Mouse (Mus musculus): ENCODE measurements around the gene Hoxb9. TPM values are rescaled to one million over a fixed set of nuclear protein-coding genes. Genes with fewer than 3 reads are reported as not detected.

Hoxb9 gene
- total and polyA plus RNA-seq, 2 experiments from 2014 or later = not detected

DNA sequence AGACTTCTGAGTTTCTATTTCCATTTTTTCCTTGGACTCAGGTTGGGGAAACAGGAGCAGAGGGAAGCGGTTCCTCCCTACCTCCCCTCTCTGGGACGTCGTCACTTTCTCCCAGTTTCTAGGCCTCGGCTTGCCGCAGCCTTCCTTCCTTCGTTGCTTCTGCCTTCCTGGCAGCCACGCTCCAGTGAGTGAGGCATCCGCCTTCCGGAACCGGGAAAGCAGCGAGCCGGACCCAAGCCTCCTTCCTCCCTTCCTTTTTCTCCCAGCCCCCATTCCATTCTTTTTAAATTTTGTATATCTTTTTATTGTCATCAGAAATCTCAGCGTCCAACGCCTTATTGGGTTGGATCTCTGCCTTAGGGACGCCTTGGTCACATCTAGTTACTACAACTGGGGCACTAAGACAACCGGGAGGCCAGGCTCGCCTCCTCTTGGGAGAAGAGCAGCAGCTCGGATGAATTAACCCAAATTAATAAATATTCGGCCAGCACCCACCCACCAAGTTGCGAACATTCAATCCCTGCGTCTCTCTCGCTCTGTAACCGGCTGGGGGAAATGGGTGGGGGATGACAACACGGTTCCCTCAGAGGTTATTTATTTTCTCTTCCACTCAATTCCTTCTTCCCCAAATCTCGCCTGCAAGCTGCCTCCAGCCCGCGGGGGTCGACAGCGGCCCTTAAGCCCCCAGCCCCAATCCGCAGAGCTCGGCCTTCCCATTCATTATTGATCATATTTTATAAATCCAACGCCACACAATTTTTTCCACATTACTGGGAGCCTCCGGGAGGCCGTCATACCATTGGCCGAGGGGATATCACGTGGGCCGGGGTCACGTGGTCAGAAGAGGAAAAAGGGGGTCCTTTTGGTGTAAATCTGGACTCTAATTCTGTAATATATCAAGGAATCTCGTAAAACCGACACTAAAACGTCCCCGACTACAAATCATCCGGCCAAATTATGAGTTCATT, 14.8 kb downstream of the Hoxb9 start, which contains the start of gene Hoxb7:
Gene Hoxb7 (plus strand): TSS at position 853 of the 968 bp plus-strand sequence.
- H3K9ac ChIP-seq (replicated peaks; ENCODE audit: low read length, poor library complexity, severe bottlenecking) = no peak within 1 kb of the TSS
- H3K36me3 ChIP-seq (ENCODE audit: insufficient read depth, low read length) = no peaks in the 10 kb centered on the region
- peak within 1 kb of the TSS; percentile 9; the same call in 1 of the 2 replicates for H3K4me3 ChIP-seq (ENCODE audit: low read depth, low read length)
- DNase-seq (ENCODE audit: low spot score) (no peak), ATAC-seq (ENCODE audit: low FRiP score) (no peak)
- H3K4me2 ChIP-seq (ENCODE audit: low read depth, low read length, poor library complexity, severe bottlenecking) = no peak within 1 kb of the TSS
- peaks cover 81% of the 10 kb centered on the region for H3K27me3 ChIP-seq (ENCODE audit: insufficient read depth, low read length)
- no peaks in the 10 kb centered on the region for H3K4me1 ChIP-seq (ENCODE audit: insufficient read depth, low read length)
- TF ChIP-seq CTCF (IDR thresholded peaks at IDR 0.05) = no peak
- H3K27ac ChIP-seq (ENCODE audit: low read depth, low read length) = no peak within 1 kb of the TSS
- H3K9me3 ChIP-seq (ENCODE audit: low read length) = no peaks in the 10 kb centered on the region
- WGBS = 2% methylated on average over 43 of the region's 43 CpGs

- no peak overlapping the region for H3K4me2 ChIP-seq (ENCODE audit: low read depth, low read length, poor library complexity, severe bottlenecking)
- H3K4me3 ChIP-seq (ENCODE audit: low read depth, low read length) = peak overlapping the region; percentile 9; the same call in 1 of the 2 replicates
These were observed 15.6 kb downstream of the Hoxb9 start for GRCm38 (mm10) chr11:96286739-96287385.

DNA sequence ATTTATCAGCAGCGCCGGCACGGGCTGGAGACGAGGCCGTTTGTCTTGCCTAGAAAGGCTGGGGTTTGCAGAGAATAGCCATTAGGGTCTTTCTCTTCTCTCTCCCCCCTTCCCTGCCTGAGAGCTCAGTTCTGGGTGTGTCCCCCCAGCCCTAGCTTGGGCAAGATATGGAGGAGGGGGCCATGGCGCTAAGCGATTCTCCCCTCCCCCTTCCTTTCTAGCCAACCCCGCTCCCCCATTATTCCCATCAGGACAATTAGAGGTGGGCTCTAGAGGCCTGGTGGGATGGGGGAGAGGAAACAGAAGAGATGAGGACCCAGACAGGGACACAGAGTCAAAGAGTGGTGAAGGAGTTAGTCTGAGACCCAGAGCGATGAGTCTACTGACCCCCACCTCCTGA, 16.2 kb downstream of the Hoxb9 start:
- no peak overlapping the region for H3K27ac ChIP-seq (ENCODE audit: low read depth, low read length)
- H3K36me3 ChIP-seq (ENCODE audit: insufficient read depth, low read length) = no peaks in the 10 kb centered on the region
- H3K9ac ChIP-seq (replicated peaks; ENCODE audit: low read length, poor library complexity, severe bottlenecking) = no peak overlapping the region
- TF ChIP-seq CTCF (IDR thresholded peaks at IDR 0.05) = no peak
- no peak overlapping the region for H3K4me2 ChIP-seq (ENCODE audit: low read depth, low read length, poor library complexity, severe bottlenecking)
- no peak overlapping the region for H3K4me3 ChIP-seq (ENCODE audit: low read depth, low read length)
- no peak for DNase-seq (ENCODE audit: low spot score)
- no peak for ATAC-seq (ENCODE audit: low FRiP score)
- no peaks in the 10 kb centered on the region for H3K4me1 ChIP-seq (ENCODE audit: insufficient read depth, low read length)
- no peaks in the 10 kb centered on the region for H3K9me3 ChIP-seq (ENCODE audit: low read length)
- H3K27me3 ChIP-seq (ENCODE audit: insufficient read depth, low read length) = peaks cover 80% of the 10 kb centered on the region
- 0% methylated on average over 9 of the region's 9 CpGs for WGBS

More at GRCm38 (mm10) chr11:96286739-96287385, 15.6 kb downstream of the Hoxb9 start:
- DNase-seq (ENCODE audit: low spot score) = no peak
- WGBS = 1% methylated on average over 50 of the region's 55 CpGs
- Histone ChIP-seq H3K27me3 (ENCODE audit: insufficient read depth, low read length) (peaks cover 80% of the 10 kb centered on the region), H3K9me3 (ENCODE audit: low read length) (no peaks in the 10 kb centered on the region), H3K36me3 (ENCODE audit: insufficient read depth, low read length) (no peaks in the 10 kb centered on the region), H3K27ac (ENCODE audit: low read depth, low read length) (no peak overlapping the region), H3K9ac (replicated peaks; ENCODE audit: low read length, poor library complexity, severe bottlenecking) (no peak overlapping the region), H3K4me1 (ENCODE audit: insufficient read depth, low read length) (no peaks in the 10 kb centered on the region)
- TF ChIP-seq CTCF (IDR thresholded peaks at IDR 0.05) = no peak
- no peak for ATAC-seq (ENCODE audit: low FRiP score)

GRCm38 (mm10) chr11:96288455-96289221, 17.4 kb downstream of the Hoxb9 start:
- no peaks in the 10 kb centered on the region for H3K36me3 ChIP-seq (ENCODE audit: insufficient read depth, low read length)
- H3K9me3 ChIP-seq (ENCODE audit: low read length) = no peaks in the 10 kb centered on the region
- no peak for DNase-seq (ENCODE audit: low spot score)
- H3K4me1 ChIP-seq (ENCODE audit: insufficient read depth, low read length) = no peaks in the 10 kb centered on the region
- no peak overlapping the region for H3K27ac ChIP-seq (ENCODE audit: low read depth, low read length)
- TF ChIP-seq CTCF (IDR thresholded peaks at IDR 0.05) = no peak
- H3K9ac ChIP-seq (replicated peaks; ENCODE audit: low read length, poor library complexity, severe bottlenecking) = no peak overlapping the region
- H3K27me3 ChIP-seq (ENCODE audit: insufficient read depth, low read length) = peaks cover 82% of the 10 kb centered on the region
- no peak overlapping the region for H3K4me3 ChIP-seq (ENCODE audit: low read depth, low read length)
- 13% methylated on average over 1 of the region's 1 CpGs for WGBS
- ATAC-seq (ENCODE audit: low FRiP score) = no peak
- no peak overlapping the region for H3K4me2 ChIP-seq (ENCODE audit: low read depth, low read length, poor library complexity, severe bottlenecking)

DNA sequence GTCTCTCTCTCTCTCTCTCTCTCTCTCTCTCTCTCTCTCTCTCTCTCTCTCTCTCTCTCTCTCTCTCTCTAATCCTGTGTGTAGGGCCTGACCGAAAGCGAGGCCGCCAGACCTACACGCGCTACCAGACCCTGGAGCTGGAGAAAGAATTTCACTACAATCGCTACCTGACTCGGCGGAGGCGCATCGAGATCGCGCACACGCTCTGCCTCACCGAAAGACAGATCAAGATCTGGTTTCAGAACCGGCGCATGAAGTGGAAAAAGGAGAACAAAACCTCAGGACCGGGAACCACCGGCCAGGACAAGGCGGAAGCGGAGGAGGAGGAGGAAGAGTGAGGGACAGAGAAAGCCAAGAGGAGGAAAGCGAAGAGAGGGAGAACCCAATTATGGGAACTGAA, 18.0 kb downstream of the Hoxb9 start:
- Histone ChIP-seq H3K27ac (ENCODE audit: low read depth, low read length) (no peak overlapping the region), H3K4me3 (ENCODE audit: low read depth, low read length) (no peak overlapping the region), H3K27me3 (ENCODE audit: insufficient read depth, low read length) (peaks cover 81% of the 10 kb centered on the region), H3K9ac (replicated peaks; ENCODE audit: low read length, poor library complexity, severe bottlenecking) (no peak overlapping the region), H3K4me2 (ENCODE audit: low read depth, low read length, poor library complexity, severe bottlenecking) (no peak overlapping the region), H3K4me1 (ENCODE audit: insufficient read depth, low read length) (no peaks in the 10 kb centered on the region), H3K9me3 (ENCODE audit: low read length) (no peaks in the 10 kb centered on the region), H3K36me3 (ENCODE audit: insufficient read depth, low read length) (no peaks in the 10 kb centered on the region)
- WGBS = 5% methylated on average over 21 of the region's 21 CpGs
- TF ChIP-seq CTCF (IDR thresholded peaks at IDR 0.05) = no peak
- ATAC-seq (ENCODE audit: low FRiP score) = no peak
- DNase-seq (ENCODE audit: low spot score) = no peak

Measured in midbrain, postnatal 0 days (tissue).